Mouse (Mus musculus): ENCODE measurements around the gene F5.

The F5 gene

GRCm38 (mm10) chr1:164151387-164152088 lies at the start of gene F5:
TSS of gene F5 (plus strand) at chr1:164151838.
- no peak for DNase-seq (ENCODE audit: low read depth, low spot score)

GRCm38 (mm10) chr1:164109763-164110162 lies 41.9 kb upstream of the F5 start:
- DNase-seq (ENCODE audit: low read depth, low spot score) = no peak

GRCm38 (mm10) chr1:164110591-164111329 lies 40.9 kb upstream of the F5 start:
- no peak for DNase-seq (ENCODE audit: low read depth, low spot score)

GRCm38 (mm10) chr1:164114280-164114679 lies 37.4 kb upstream of the F5 start:
- DNase-seq (ENCODE audit: low read depth, low spot score) = peak; percentile 54

GRCm38 (mm10) chr1:164114947-164115493 lies 36.6 kb upstream of the F5 start, which contains the start of gene Selp:
TSS of gene Selp (plus strand) at chr1:164115264.
- DNase-seq (ENCODE audit: low read depth, low spot score) = peak; percentile 46

- DNase-seq (ENCODE audit: low read depth, low spot score) = no peak
Measured at GRCm38 (mm10) chr1:164115647-164116046, 36.0 kb upstream of the F5 start.

- no peak for DNase-seq (ENCODE audit: low read depth, low spot score)
Measured at GRCm38 (mm10) chr1:164117869-164118268, 33.8 kb upstream of the F5 start.

GRCm38 (mm10) chr1:164119892-164120776 lies 31.5 kb upstream of the F5 start:
- no peak for DNase-seq (ENCODE audit: low read depth, low spot score)

GRCm38 (mm10) chr1:164120777-164121158 lies 30.9 kb upstream of the F5 start:
- DNase-seq (ENCODE audit: low read depth, low spot score) = no peak

- DNase-seq (ENCODE audit: low read depth, low spot score) = peak; percentile 74
Measured at GRCm38 (mm10) chr1:164123836-164124235, 27.8 kb upstream of the F5 start.

- no peak for DNase-seq (ENCODE audit: low read depth, low spot score)
Measured at GRCm38 (mm10) chr1:164130013-164130412, 21.6 kb upstream of the F5 start.

- DNase-seq (ENCODE audit: low read depth, low spot score) = no peak
Measured at GRCm38 (mm10) chr1:164132609-164133008, 19.0 kb upstream of the F5 start.

GRCm38 (mm10) chr1:164134101-164134500 lies 17.5 kb upstream of the F5 start:
- no peak for DNase-seq (ENCODE audit: low read depth, low spot score)

- peak; percentile 41 for DNase-seq (ENCODE audit: low read depth, low spot score)
Measured at GRCm38 (mm10) chr1:164135360-164135759, 16.3 kb upstream of the F5 start.

- peak; percentile 39 for DNase-seq (ENCODE audit: low read depth, low spot score)
Measured at GRCm38 (mm10) chr1:164135960-164136359, 15.7 kb upstream of the F5 start.

- no peak for DNase-seq (ENCODE audit: low read depth, low spot score)
Measured at GRCm38 (mm10) chr1:164136636-164137035, 15.0 kb upstream of the F5 start.

- DNase-seq (ENCODE audit: low read depth, low spot score) = peak; percentile 88
Measured at GRCm38 (mm10) chr1:164138365-164139130, 13.1 kb upstream of the F5 start.

- DNase-seq (ENCODE audit: low read depth, low spot score) = no peak
Measured at GRCm38 (mm10) chr1:164139464-164139863, 12.2 kb upstream of the F5 start.

- DNase-seq (ENCODE audit: low read depth, low spot score) = no peak
Measured at GRCm38 (mm10) chr1:164149083-164149482, 2.6 kb upstream of the F5 start.

- no peak for DNase-seq (ENCODE audit: low read depth, low spot score)
Measured at GRCm38 (mm10) chr1:164152836-164153235, 1.2 kb downstream of the F5 start.

- DNase-seq (ENCODE audit: low read depth, low spot score) = no peak
Measured at GRCm38 (mm10) chr1:164154983-164155382, 3.3 kb downstream of the F5 start.

Measured in 3T3-L1 (cell line).